Mouse (Mus musculus): Measurements from ENCODE around the gene Nprl3.

GRCm38 (mm10) chr11:32195867-32196540 is 71.5 kb downstream of the Nprl3 start:
- TF ChIP-seq TAL1 (IDR thresholded peaks at IDR 0.05; ENCODE audit: low read length) (no peak), GATA1 (IDR thresholded peaks at IDR 0.05; ENCODE audit: low read length) (no peak)

All from erythroblast, embryonic 14.5 days (primary cell).